Mouse (Mus musculus) lung, postnatal 0 days (tissue): ENCODE results near the gene Pbxip1.
A peak's percentile ranks its signal among the peaks of the same experiment; 100 is the strongest.

Experiments
- CTCF ChIP-seq: IDR thresholded peaks from 2 replicates; pipeline ENCODE4 v1.5.1; 2016; ENCODE audit warnings: antibody characterized with exemption, mild to moderate bottlenecking
- EP300 ChIP-seq: IDR thresholded peaks from 2 replicates; pipeline ENCODE4 v1.6.1; 2016; ENCODE audit warnings: antibody characterized with exemption, mild to moderate bottlenecking, control low read depth

DNA sequence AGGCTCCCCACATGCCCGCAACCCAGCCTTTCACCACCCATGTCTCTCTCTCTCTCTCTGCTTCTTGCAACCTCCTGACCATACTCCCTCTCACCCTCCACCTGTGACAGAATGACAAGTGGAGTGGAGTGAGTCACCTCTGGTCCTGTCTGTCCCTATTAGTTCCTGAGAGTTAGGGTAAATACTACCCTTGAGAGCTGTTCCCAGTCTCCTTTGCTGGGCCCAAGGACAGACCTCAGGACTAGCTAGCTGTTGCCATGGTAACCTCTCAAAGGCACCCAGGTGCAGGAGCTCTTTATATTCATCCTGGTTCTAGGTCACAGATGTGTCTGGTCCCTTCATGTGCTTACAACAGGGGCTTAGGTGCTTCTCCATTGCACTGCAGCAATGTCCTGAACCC lies 15.4 kb downstream of the Pbxip1 start:
- TF ChIP-seq CTCF (no peak), EP300 (peak; percentile 96)
